Mouse (Mus musculus) olfactory bulb, adult 2 months (tissue): ENCODE results near the gene Wnt4.

ENCODE experiments used
- CTCF ChIP-seq: fragments of 200-500 bp; IDR thresholded peaks from 2 replicates; pipeline ENCODE4 v1.5.1; 2012; ENCODE audit warnings: low read depth, mild to moderate bottlenecking, low read length, moderate library complexity; ENCODE audit not compliant: insufficient read depth
- POLR2A ChIP-seq: fragments of 200-500 bp; IDR thresholded peaks from 2 replicates; pipeline ENCODE4 v1.6.1; 2012; ENCODE audit warnings: mild to moderate bottlenecking, low read depth, low read length, moderate library complexity; ENCODE audit not compliant: insufficient read depth

DNA sequence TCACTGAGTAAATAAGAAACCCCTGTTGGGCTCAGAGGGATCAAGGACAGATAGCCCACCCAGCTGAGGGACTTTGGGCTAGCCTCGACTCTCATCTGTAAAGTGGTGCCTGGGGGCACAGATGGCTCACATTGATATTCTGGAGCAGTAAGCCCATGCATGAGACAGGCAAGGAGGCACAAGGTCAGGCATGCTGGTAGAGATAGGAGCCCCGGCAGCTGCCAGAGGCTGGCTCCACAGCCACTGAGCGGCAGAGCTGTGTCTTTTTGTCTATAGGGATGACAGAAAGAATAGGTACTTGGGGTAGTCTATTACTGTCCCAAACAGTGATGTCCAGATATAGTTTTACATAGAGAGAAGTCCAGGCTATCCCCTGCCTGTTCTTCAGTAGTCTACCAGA, 4.0 kb downstream of the Wnt4 start:
- TF ChIP-seq POLR2A (no peak), CTCF (no peak)
